Mouse (Mus musculus): ENCODE results near the gene Adamtsl3.

Adamtsl3 gene

GRCm38 (mm10) chr7:82497064-82497463, 161.6 kb downstream of the Adamtsl3 start:
- no peak for TF ChIP-seq GATA4 (IDR thresholded peaks at IDR 0.05; ENCODE audit: insufficient replicate concordance, low read length)

DNA sequence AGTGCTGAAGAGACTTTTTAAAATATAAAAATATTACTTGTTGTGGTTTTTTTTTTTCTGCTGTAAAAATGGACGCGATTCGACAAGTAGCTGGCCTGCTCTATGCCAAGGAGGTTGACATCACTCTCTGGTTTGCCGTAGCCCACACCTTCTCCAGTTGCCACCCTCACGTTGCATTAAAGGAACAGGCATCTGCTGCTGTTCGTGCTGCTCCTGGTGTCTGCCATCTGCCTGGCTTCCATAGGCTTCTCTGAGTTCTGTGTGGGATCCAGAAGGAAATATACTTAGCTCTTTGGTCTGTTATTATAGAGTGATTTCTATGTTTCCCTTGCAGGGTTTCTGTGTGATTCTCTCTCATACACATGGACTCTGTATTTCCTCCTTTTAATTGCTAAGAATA, 165.8 kb downstream of the Adamtsl3 start:
- TF ChIP-seq GATA4 (IDR thresholded peaks at IDR 0.05; ENCODE audit: insufficient replicate concordance, low read length): no peak

- TF ChIP-seq GATA4 (IDR thresholded peaks at IDR 0.05; ENCODE audit: insufficient replicate concordance, low read length): no peak
Observed at GRCm38 (mm10) chr7:82502511-82502910, 167.0 kb downstream of the Adamtsl3 start.

DNA sequence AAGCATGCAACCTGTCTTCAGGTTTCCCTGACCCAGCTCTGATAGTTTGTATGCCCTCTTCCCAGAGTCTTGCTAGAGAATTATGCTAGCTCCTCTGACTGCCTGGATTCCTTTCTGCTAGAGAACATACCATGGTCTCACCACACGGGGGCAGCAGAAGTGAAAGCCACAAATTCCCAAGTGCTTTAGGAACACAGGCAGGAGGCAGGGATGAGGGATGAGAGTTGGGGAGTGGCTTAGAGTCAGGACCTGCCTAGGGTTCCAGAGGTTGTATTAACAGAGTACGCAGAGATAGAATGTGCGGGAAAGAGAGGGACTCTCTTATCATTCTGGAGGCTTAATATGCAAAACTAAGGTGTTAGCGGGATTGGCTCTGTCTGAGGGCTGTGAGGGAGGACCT, 168.6 kb downstream of the Adamtsl3 start:
- TF ChIP-seq GATA4 (IDR thresholded peaks at IDR 0.05; ENCODE audit: insufficient replicate concordance, low read length): no peak

- no peak for TF ChIP-seq GATA4 (IDR thresholded peaks at IDR 0.05; ENCODE audit: insufficient replicate concordance, low read length)
Observed at GRCm38 (mm10) chr7:82530583-82530982, 195.1 kb downstream of the Adamtsl3 start.

DNA sequence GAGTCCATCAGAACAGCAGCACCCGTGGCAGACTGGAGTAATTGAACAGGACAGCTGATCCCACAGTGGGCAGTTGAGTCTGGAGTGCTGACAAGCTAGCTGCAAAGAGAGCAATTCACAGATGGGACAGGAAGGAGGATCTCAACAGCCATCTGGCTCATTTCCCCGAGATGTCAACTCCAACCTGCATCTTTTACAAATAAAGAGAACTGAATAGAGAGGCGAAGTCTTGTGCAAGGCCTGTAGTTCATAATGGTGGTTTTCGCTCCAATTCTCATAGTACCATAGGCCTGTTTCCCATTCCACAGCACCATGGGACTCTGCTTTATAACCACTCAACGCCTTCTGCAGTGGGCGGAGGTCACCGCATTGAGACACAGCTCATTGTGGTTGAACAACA, 195.9 kb downstream of the Adamtsl3 start:
- TF ChIP-seq GATA4 (IDR thresholded peaks at IDR 0.05; ENCODE audit: insufficient replicate concordance, low read length): no peak

- TF ChIP-seq GATA4 (IDR thresholded peaks at IDR 0.05; ENCODE audit: insufficient replicate concordance, low read length): no peak
Observed at GRCm38 (mm10) chr7:82533188-82533587, 197.7 kb downstream of the Adamtsl3 start.

GRCm38 (mm10) chr7:82533747-82534504, 198.4 kb downstream of the Adamtsl3 start:
- TF ChIP-seq GATA4 (IDR thresholded peaks at IDR 0.05; ENCODE audit: insufficient replicate concordance, low read length): no peak

DNA sequence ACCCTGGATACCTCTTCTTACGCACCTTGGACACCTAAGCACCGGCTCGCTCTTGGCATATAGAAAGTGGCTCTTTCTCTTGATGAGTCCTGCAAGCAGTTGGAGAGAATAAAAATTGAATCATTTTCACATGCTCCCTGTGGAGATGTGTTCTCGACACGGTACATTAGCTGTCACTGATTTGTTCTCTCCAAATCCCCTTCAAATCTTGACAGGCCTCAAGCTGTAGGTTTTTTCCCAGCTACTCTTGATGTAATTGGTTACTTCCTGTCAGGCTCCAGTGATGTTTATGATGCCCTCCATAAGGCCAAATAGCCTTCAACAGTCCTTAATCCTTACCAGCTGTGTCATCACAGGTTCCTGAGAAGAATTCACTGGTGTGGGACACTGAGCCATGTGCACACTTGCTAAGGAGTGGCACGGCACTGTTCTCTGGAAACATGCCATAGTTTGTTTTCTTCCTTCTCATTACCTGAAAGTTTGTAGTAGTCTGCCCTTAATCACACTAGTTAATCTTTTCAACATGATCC, 209.0 kb downstream of the Adamtsl3 start:
- TF ChIP-seq GATA4 (IDR thresholded peaks at IDR 0.05; ENCODE audit: insufficient replicate concordance, low read length): no peak

DNA sequence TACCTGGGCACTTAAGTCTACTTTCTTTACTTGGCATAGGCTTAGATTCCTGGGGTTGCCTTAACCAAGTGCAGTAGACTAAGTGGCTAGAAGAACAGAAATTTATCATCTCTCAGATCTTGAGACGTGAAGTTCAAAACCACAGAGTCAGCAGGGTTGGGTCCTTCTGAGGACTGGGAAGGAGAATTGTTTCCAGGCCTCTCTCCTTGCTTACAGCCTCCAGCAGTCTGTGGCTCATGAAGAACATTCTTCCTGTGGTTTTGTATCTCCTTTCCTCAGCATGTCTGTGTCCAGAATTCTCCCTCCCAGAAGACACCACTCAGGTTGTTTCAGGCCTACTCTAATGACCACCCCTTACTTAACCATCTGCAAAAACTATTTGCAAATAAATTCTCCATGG, 216.5 kb downstream of the Adamtsl3 start:
- TF ChIP-seq GATA4 (IDR thresholded peaks at IDR 0.05; ENCODE audit: insufficient replicate concordance, low read length): no peak

DNA sequence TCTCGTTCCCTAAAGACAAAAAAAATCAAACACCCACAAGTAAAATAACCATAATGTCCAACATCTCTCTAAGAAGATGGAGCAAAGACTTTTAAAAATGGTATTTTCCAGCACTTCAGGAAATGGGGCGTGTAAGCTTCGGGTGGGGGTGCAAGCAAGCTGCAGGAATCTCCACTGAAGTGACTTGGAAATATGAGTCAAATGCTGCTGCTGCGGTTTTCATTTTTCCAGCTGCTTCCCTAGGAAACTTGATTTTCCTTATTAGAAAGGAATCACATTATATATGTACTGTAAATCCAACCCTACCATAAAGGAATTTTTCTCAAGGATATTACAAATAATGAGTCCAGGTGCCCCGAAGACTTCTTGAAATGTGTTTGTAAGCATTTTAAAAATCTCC, 220.3 kb downstream of the Adamtsl3 start:
- no peak for TF ChIP-seq GATA4 (IDR thresholded peaks at IDR 0.05; ENCODE audit: insufficient replicate concordance, low read length)

DNA sequence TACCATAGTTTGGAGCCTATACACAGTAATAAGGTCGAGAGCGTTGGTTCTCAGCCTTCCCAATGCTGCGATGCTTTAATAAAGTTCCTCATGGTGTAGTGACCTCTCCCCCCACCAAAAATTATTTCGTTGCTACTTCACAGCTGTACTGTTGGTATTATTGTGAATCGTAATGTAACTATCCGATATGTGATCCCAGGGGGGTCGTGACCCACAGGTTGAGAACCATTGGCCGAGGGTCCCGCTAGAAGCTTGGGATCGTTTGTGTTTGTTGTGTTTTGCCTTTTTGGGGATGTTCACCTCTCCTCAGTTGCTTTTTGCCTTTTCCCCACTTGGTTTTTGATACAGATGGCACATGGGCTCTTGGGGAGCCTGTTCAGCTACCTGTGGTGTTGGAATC, 220.9 kb downstream of the Adamtsl3 start:
- no peak for TF ChIP-seq GATA4 (IDR thresholded peaks at IDR 0.05; ENCODE audit: insufficient replicate concordance, low read length)

DNA sequence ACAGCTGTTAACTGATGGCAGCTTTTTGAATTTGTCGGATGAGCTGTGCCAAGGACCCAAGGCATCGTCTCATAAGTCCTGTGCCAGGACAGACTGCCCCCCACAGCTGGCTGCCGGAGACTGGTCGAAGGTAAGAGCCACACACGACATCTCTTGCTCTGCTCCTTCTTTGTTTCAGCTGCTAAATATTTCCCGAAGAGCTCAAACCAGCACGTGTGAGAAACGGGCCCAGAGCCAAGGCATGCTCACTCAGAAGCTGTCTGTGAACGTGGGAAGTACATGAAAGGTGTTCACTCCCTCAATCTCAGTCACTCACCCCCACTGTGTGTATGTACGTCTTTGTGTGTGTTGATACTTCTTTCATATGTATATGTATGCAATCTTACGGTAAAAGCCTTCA, 221.6 kb downstream of the Adamtsl3 start:
- no peak for TF ChIP-seq GATA4 (IDR thresholded peaks at IDR 0.05; ENCODE audit: insufficient replicate concordance, low read length)

DNA sequence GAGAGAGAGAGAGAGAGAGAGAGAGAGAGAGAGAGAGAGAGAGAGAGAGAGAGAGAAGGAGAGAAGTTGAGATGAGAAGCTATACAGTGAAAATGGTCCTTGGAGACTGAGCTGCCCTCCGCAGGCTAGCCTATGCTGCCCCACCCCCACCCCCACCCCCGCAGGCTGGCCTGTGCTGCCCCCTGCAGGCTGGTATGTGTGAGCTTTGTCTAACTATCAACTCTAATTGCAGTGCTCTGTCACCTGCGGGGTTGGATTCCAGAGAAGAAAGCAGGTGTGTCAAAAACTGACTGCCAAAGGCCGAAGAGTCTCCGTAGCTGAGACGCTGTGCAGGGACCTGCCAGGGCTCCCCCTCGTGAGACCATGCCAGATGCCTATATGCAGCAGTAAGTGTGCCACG, 231.2 kb downstream of the Adamtsl3 start:
- no peak for TF ChIP-seq GATA4 (IDR thresholded peaks at IDR 0.05; ENCODE audit: insufficient replicate concordance, low read length)

DNA sequence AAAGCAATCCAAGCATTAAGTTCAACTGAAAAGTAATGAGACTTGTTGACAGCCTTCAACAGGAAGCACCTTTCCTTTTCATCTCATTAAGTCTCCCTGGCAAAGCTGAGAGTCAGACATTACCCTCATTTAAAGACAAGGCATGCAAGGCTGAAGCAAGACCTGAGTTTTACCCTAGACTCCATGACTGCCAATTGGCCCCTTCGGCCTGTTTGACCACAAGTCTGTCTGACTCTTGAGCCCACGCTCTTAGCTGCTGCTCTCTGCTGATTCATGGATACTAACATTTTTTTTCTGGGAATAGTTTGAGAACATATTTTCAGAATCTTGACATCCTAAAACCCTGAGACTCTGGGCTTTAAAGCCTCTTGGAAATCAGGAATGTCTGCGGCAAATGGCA, 232.3 kb downstream of the Adamtsl3 start:
- no peak for TF ChIP-seq GATA4 (IDR thresholded peaks at IDR 0.05; ENCODE audit: insufficient replicate concordance, low read length)

DNA sequence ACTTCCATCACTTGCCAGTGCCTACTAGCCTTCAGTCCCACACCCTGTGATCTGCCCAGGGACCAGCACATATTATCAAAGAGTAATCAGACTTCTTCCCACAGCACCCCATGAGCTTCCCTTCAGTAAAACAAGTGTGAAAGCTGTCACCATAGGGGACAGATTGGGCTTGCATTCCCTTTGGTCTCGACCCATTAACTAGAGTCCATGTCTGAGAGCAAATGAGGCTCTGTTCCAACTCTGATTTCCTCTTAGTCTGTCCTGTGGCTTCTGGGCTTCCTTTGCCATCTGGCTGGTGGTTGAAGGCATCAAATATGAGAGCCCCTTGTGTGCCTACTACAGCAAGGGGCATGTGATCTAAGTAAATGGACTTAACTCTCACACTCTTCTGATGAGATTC, 237.5 kb downstream of the Adamtsl3 start:
- no peak for TF ChIP-seq GATA4 (IDR thresholded peaks at IDR 0.05; ENCODE audit: insufficient replicate concordance, low read length)

GRCm38 (mm10) chr7:82580007-82580406, 244.5 kb downstream of the Adamtsl3 start:
- no peak for TF ChIP-seq GATA4 (IDR thresholded peaks at IDR 0.05; ENCODE audit: insufficient replicate concordance, low read length)

All from liver, adult (tissue).